Mouse (Mus musculus) bone marrow, adult 2 months (tissue): ENCODE data around the gene Caskin2.

Source experiments
- CTCF ChIP-seq: fragments of 200-500 bp; IDR thresholded peaks from 2 replicates; pipeline ENCODE4 v1.5.1; 2011; ENCODE audit warnings: low read length, control low read depth; ENCODE audit not compliant: control insufficient read depth, insufficient read depth
- POLR2A ChIP-seq: fragments of 200-500 bp; IDR thresholded peaks from 2 replicates; pipeline ENCODE4 v1.6.1; 2011; ENCODE audit warnings: low read depth, mild to moderate bottlenecking, control low read depth, low read length, borderline replicate concordance; ENCODE audit not compliant: control insufficient read depth

DNA sequence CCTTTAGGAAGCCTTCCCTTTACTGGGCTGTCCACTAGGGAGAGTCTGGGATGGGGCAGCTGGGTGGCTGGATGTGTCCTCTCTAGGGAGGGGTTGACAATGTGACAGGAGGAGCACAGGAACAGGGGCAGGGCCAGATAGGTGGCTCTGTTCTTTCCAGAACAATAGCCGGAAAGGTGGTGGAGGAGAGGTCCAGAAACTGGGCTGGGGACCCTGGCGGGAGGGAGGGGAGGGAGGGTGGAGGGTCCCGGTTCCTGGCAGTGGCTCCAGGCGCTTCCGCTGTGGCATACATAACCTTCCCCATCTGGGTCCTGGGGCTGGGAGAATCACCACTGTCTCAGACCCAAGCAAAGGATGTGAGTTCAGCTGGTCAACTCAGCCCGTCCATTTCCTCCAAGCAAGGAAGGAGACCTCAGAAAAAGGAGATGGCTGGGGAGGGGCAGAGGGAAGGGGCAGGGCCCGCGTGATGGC, 4.1 kb downstream of the Caskin2 start:
- TF ChIP-seq CTCF (no peak), POLR2A (no peak)
